Mouse (Mus musculus) myocyte (in vitro differentiated cells): ENCODE measurements around the gene Hfe2.

Experiments used
- POLR2A ChIP-seq: IDR thresholded peaks from one replicate; pipeline ENCODE4 v1.6.1; 2011; ENCODE audit warnings: low read depth, mild to moderate bottlenecking, control low read depth, moderate library complexity; ENCODE audit not compliant: insufficient read length
- REST ChIP-seq: IDR thresholded peaks from one replicate; pipeline ENCODE4 v1.6.1; 2011; ENCODE audit warnings: mild to moderate bottlenecking, control low read depth, moderate library complexity; ENCODE audit not compliant: insufficient read depth, insufficient read length
- TCF3 ChIP-seq: IDR thresholded peaks from one replicate; pipeline ENCODE4 v1.6.1; 2011; ENCODE audit warnings: low read depth, control low read depth; ENCODE audit not compliant: insufficient read length

DNA sequence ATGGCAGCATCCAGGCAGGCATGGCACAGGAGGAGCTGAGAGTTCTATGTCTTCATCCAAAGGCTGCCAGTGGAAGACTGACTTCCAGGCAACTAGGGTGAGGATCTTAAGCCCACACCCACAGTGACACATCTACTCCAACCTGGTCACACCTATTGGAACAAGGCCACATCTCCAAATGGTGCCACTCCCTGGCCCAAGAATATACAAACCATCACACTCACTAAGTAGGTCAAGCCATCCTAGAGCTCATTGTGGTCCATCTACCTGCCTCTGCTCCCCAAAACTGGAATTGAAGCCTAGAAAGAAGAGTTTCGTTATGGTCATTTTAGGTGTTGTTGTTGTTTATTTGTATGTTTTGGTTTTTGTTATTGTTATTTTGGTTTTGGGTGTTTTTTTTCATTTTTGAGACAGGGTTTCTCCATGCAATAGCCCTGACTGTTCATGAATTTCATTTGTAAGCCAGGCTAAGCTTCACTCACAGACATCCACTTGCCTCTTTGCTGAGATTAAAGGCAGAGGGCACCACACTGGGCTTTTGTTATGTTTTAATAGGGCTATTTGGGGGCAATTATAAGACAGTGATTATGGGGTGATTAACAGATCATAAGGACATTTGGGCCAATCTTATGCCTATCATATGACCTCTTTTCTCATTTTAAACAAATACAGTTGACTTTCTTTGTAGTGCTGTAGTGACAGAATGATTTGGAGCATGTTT lies 29.3 kb upstream of the Hfe2 start:
- TF ChIP-seq POLR2A (no peak), REST (no peak), TCF3 (no peak)
